Mouse (Mus musculus) kidney, postnatal 10 days (tissue): ENCODE measurements around the gene Prl7a2.

Experiments
- DNase-seq: peaks from one replicate; pipeline ENCODE4 v3.0.0; 2021; ENCODE audit warnings: mixed read lengths

Gene Prl7a2

GRCm38 (mm10) chr13:27667936-27668335, at the start of gene Prl7a2:
Prl7a2 (minus strand) TSS chr13:27668036.
- no peak for DNase-seq

GRCm38 (mm10) chr13:27716636-27717035, 48.8 kb upstream of the Prl7a2 start, which contains the start of gene Prl7d1:
Prl7d1 (minus strand) TSS chr13:27716736.
- DNase-seq, result no peak

GRCm38 (mm10) chr13:27706521-27706920, 38.7 kb upstream of the Prl7a2 start:
- no peak for DNase-seq

- DNase-seq, result no peak
Observed at GRCm38 (mm10) chr13:27660747-27661146, 7.1 kb downstream of the Prl7a2 start.

- DNase-seq, result no peak
Observed at GRCm38 (mm10) chr13:27642393-27642792, 25.4 kb downstream of the Prl7a2 start, which contains the start of gene Prl7a1. Prl7a1 (minus strand) TSS chr13:27642493.

GRCm38 (mm10) chr13:27610482-27610881, 57.4 kb downstream of the Prl7a2 start, which contains the start of gene Prl7b1:
Prl7b1 (minus strand) TSS chr13:27610582.
- no peak for DNase-seq
